Mouse (Mus musculus) megakaryocyte progenitor cell, adult 5-6 weeks (primary cell): ENCODE results near the gene Dhh. TPM values are rescaled to one million over a fixed set of nuclear protein-coding genes. Genes with fewer than 3 reads are reported as not detected.

Source experiments
- ATAC-seq: replicated peaks from 2 replicates; pipeline ENCODE4 v1.8.0; 2016; ENCODE audit warnings: mild to moderate bottlenecking, moderate TSS enrichment, inconsistent platforms; ENCODE audit not compliant: poor library complexity
- total RNA-seq, 2 experiments: library from RNA; stranded (forward) in 1 of 2; stranded (reverse) in 1 of 2; fragments of 157-497, 149-512 nt in 1 of 2; fragments of 200-1000 nt in 1 of 2; gene quantifications; 2 replicates each; pipeline versions ENCODE4 v1.2.3 to v1.2.4; 2015 to 2017

Gene Dhh
- total RNA-seq, 2 experiments from 2014 or later = not detected

DNA sequence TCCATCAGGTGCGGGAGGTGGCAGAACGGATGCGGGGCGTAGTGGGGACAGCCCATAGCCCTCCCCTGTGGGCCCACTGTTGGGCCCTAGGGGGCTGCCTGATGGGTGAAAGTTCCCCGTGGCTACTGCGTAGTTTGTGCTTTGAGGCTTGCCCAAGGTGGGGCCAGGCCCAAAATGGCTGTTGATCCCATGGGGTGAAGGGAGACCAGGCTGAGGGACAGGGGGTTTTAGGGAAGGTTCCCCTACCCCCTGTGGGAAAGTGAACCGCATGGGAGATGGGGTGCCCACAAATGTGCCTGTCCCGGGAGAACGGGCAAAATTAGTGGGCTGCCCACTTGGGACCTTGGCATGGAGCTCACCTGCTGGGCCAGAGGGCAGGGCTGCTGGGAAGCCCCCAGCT is 46.3 kb downstream of the Dhh start:
- no peak for ATAC-seq

DNA sequence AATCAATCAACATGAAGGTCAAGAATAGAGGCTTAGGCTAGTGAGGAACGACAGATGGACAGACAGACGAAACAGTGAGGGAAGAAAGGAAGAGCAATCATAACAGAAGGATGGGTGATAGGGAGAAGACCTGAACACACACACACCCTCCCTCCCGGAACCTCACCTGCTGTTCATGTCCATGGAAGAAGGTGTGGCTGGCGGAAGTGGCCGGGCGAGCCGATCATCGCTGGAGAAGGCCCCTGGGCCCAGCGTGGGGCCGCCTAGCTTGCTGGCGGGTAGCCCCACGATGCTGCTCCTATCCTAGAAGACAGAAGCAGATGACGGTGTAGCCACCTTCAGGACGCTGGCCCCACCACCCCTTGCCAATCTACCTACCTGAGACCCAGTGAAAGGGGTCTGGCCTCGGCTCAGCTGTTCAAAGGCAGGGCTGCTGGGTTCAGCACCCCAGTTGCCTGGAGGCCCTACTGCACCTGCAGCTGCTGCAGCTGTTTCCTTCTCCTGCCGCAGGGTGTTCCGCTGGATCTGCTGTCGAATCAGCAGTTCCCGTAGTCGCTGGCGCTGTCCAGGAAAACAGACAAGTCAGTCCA is 47.0 kb downstream of the Dhh start:
- ATAC-seq = no peak

DNA sequence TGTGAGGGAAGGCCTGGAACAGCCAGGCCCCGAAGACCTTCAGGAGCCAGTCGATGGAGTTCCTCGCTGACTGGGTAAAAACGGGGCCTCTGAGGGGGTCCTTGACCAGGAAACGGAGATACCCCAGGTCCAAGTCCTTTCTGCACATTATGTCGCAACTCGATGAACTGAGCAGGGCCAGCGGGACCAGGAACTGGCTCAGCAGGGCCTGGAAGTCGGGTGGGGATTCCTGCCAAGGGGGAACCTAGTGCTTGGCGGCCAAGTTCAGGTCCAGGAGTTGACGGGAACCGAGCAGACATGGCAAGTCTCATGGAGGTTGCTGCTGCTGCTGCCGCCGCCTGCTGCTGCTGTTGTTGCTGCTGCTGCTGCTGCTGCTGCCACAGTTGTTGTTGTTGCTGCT is 47.7 kb downstream of the Dhh start:
- ATAC-seq = no peak

DNA sequence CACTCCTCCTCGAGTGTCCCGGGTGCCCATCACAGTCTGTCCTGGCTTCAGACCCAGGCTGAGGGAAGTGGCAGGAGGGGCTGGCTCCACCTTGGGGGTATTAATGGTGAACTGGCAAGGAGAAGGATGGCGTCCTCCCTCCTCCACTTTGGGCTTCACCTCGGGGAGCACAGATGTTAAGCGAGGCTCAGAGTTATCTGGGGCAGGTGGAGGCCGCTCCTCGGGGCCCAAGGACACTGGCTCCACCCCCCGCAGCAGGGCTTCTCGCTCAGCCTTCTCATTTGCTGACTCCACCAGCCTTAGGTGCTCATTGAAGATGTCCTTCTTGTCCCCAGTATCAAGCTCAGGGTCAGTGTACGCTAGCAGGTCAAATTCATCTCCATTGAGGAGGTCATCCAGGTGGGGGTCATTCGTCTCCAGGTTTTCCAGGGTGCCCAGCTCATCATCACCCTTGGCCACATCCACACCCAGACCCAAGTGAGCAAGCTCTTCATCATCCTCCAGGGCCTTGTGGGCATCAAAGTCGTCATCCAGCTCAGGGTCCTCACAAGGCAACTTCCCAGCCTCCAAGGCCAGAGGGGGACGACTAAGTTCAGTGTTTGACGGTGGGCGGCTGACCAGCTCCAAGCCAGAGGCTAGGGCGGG is 48.3 kb downstream of the Dhh start:
- ATAC-seq = no peak

DNA sequence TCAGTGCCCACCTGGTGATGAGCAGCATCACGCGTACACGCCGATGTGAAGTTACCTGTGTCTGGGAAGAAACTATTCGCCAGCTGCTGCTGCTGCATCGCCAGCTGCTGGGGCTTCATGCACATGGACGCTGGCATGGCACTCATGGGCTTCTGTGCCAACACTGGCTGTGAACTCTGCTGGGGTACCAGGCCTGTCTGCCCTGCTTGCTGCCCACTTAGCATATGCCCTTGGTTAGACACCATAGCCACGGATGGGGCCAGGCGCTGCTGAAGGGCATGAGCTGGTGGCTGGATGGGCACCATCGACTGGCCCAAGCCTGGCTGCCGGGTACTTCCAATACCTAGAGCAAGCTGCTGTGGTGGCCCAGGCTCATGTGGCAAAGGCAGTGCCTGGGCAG is 49.2 kb downstream of the Dhh start:
- no peak for ATAC-seq

DNA sequence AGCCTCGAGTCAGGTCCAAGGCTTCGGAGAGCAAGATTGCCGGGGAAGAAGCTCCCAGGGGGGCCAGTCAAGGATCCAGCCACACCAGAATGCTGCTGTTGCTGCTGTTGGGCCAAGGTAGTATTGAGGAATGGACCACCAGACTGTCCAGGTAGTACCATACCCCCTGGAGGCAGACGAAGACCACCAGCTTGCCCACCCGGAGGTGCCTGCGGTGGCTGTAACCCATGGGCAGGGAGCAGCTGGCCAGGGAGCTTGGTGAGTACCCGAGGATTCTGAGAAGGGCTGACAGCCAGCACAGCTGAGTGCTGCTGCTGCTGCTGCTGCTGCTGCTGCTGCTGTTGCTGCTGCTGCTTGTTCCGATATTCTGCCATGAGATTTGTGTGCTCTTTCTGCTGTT is 52.2 kb downstream of the Dhh start:
- ATAC-seq = no peak

DNA sequence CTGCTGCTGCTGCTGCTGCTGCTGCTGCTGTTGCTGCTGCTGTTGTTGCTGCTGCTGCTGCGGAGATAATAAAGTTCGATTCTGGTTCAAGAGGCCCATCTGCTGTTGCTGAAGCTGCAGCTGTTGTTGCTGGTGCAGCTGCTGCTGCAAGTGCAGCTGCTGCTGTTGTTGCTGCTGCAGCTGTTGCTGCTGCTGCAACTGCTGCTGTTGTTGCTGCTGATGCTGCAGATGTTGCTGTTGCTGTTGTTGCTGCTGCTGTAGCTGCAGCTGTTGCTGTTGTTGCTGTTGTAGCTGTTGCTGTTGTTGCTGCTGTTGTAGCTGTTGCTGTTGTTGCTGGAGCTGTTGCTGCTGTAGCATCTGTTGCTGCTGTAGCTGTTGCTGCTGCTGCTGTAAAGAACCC is 53.2 kb downstream of the Dhh start:
- no peak for ATAC-seq

DNA sequence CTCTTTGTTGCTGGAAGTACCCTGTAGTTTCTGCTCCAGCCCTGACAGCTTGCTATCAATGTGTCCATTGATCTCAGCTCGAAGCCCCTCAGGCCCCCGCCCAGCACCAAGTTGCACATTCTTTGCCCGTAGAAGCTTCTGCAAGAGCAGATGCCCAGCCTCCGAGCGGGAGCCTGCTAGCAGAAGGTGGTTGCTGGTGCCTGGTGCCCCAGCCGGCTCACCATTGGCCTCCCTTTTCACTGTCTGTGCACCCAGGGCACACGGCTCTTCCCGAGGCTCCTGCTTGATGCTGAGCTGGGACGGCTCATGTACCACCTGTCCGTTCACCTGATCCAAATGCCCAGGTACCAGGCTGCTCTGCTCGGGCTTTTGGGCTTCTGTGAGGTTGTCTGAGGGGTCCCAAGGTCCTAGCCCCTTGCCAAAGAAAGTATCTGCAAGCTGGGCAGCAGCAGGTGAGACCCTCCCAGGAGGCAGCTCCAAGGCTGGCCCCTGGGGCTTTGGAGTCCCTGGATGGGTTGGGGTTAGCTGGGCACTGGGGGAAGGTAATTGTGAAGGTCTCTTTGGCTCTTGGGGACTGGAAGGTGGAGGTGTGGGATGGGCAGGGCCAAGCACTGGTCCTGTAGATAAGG is 54.6 kb downstream of the Dhh start:
- ATAC-seq = no peak

Other genes with a start within 250 kb of the Dhh start
- 22.1 and 25.0 TPM in 2 replicates for gene Ddx23, start 235.6 kb downstream of the Dhh start, total RNA-seq (2015)
- 88.0 and 121 TPM in 2 replicates for gene Ddx23, start 235.6 kb downstream of the Dhh start, total RNA-seq (2017)
- gene Rnd1, start 221.1 kb downstream of the Dhh start, total RNA-seq (2015) = 1.1 and 1.7 TPM in 2 replicates
- gene Rnd1, start 221.1 kb downstream of the Dhh start, total RNA-seq (2017) = 3.3 and 3.5 TPM in 2 replicates
- gene Ccdc65, start 190.3 kb downstream of the Dhh start, total RNA-seq (2015) = not detected in 2 replicates
- not detected in 2 replicates for gene Ccdc65, start 190.3 kb downstream of the Dhh start, total RNA-seq (2017)
- gene Fkbp11, start 170.3 kb downstream of the Dhh start, total RNA-seq (2015) = 45.2 and 50.0 TPM in 2 replicates
- 35.5 and 62.3 TPM in 2 replicates for gene Fkbp11, start 170.3 kb downstream of the Dhh start, total RNA-seq (2017)
- gene Arf3, start 135.3 kb downstream of the Dhh start, total RNA-seq (2015) = 32.3 and 35.2 TPM in 2 replicates
- gene Arf3, start 135.3 kb downstream of the Dhh start, total RNA-seq (2017) = 32.2 and 36.9 TPM in 2 replicates
- 0.22 TPM in 1 of 2 replicates, not detected in the other for gene Wnt10b, start 120.4 kb downstream of the Dhh start, total RNA-seq (2015)
- 0.54 TPM in 1 of 2 replicates, not detected in the other for gene Wnt10b, start 120.4 kb downstream of the Dhh start, total RNA-seq (2017)
- not detected in 2 replicates for gene Wnt1, start 108.7 kb downstream of the Dhh start, total RNA-seq (2015)
- not detected in 2 replicates for gene Wnt1, start 108.7 kb downstream of the Dhh start, total RNA-seq (2017)
- gene Ddn, start 89.0 kb downstream of the Dhh start, total RNA-seq (2015) = not detected in 2 replicates
- gene Ddn, start 89.0 kb downstream of the Dhh start, total RNA-seq (2017) = under 0.01 and 0.10 TPM in 2 replicates
- 38.4 and 50.6 TPM in 2 replicates for gene Prkag1, start 67.0 kb downstream of the Dhh start, total RNA-seq (2015)
- gene Prkag1, start 67.0 kb downstream of the Dhh start, total RNA-seq (2017) = 97.3 and 105 TPM in 2 replicates
- gene Kmt2d, start 27.3 kb downstream of the Dhh start, total RNA-seq (2015) = 38.5 and 43.3 TPM in 2 replicates
- gene Kmt2d, start 27.3 kb downstream of the Dhh start, total RNA-seq (2017) = 18.6 and 29.0 TPM in 2 replicates
- 10.7 and 17.8 TPM in 2 replicates for gene Rhebl1, start 4.0 kb downstream of the Dhh start, total RNA-seq (2015)
- 5.4 and 7.9 TPM in 2 replicates for gene Rhebl1, start 4.0 kb downstream of the Dhh start, total RNA-seq (2017)
- 5.2 and 5.6 TPM in 2 replicates for gene Lmbr1l, start 19.7 kb upstream of the Dhh start, total RNA-seq (2015)
- gene Lmbr1l, start 19.7 kb upstream of the Dhh start, total RNA-seq (2017) = 3.8 and 9.4 TPM in 2 replicates
- gene Tuba1b, start 36.0 kb upstream of the Dhh start, total RNA-seq (2015) = 2,787 and 2,962 TPM in 2 replicates
- 767 and 827 TPM in 2 replicates for gene Tuba1b, start 36.0 kb upstream of the Dhh start, total RNA-seq (2017)
- gene Gm49450, start 55.0 kb upstream of the Dhh start, total RNA-seq (2015) = 0.69 and 1.1 TPM in 2 replicates
- gene Gm49450, start 55.0 kb upstream of the Dhh start, total RNA-seq (2017) = not detected in 2 replicates
- gene Tuba1a, start 55.2 kb upstream of the Dhh start, total RNA-seq (2015) = 30.3 and 33.5 TPM in 2 replicates
- gene Tuba1a, start 55.2 kb upstream of the Dhh start, total RNA-seq (2017) = 15.3 and 22.2 TPM in 2 replicates
- 187 and 190 TPM in 2 replicates for gene Tuba1c, start 131.4 kb upstream of the Dhh start, total RNA-seq (2015)
- 79.3 and 105 TPM in 2 replicates for gene Tuba1c, start 131.4 kb upstream of the Dhh start, total RNA-seq (2017)
- gene Prph, start 156.6 kb upstream of the Dhh start, total RNA-seq (2015) = 0.07 TPM in 1 of 2 replicates, not detected in the other
- not detected in 2 replicates for gene Prph, start 156.6 kb upstream of the Dhh start, total RNA-seq (2017)
- 28.0 and 30.5 TPM in 2 replicates for gene Troap, start 176.0 kb upstream of the Dhh start, total RNA-seq (2015)
- 19.8 and 25.7 TPM in 2 replicates for gene Troap, start 176.0 kb upstream of the Dhh start, total RNA-seq (2017)
- gene C1ql4, start 189.3 kb upstream of the Dhh start, total RNA-seq (2015) = not detected in 2 replicates
- gene C1ql4, start 189.3 kb upstream of the Dhh start, total RNA-seq (2017) = not detected in 2 replicates
- not detected in 2 replicates for gene Dnajc22, start 194.6 kb upstream of the Dhh start, total RNA-seq (2015)
- not detected in 2 replicates for gene Dnajc22, start 194.6 kb upstream of the Dhh start, total RNA-seq (2017)
- 0.27 TPM in 1 of 2 replicates, not detected in the other for gene Spats2, start 227.4 kb upstream of the Dhh start, total RNA-seq (2015)
- 0.25 and 0.44 TPM in 2 replicates for gene Spats2, start 227.4 kb upstream of the Dhh start, total RNA-seq (2017)